Mouse (Mus musculus): ENCODE results near the gene Smoc2. TPM values are rescaled to one million over a fixed set of nuclear protein-coding genes. Genes with fewer than 3 reads are reported as not detected.

Smoc2 gene
- total and polyA plus RNA-seq, 3 experiments, result 36.5 to 55.4 (median 54.9) TPM

DNA sequence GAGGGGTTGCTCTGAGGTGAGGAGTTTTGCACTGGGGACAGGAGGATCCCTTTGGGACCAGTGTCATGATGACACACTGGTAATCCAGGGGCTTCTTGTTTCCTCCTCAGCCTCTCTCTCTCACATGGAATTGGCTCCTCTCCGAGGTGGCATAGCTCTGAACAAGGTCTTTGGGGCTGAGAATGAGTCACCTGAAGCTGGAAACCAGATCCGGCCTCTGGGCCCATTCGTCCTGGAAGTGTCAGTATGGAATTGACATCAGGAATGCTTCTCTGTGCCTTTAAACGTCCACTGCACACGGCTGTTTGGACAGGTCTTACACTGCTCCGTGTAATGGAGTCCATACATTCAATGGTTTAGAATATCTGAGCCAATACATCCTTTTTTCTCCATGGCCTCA, 42.2 kb upstream of the Smoc2 start:
- intact Hi-C loops (cut with DNase I), result no loop called here
- WGBS, result 67% methylated on average over 6 of the region's 6 CpGs
- H3K27ac ChIP-seq, result no peak overlapping the region
- no peaks in the 10 kb centered on the region for H3K27me3 ChIP-seq (ENCODE audit: control insufficient read depth, insufficient read depth, low read length)
- H3K36me3 ChIP-seq (ENCODE audit: control insufficient read depth, insufficient read depth, low read length), result no peaks in the 10 kb centered on the region
- H3K4me3 ChIP-seq, result no peak overlapping the region
- TF ChIP-seq POLR2A (IDR thresholded peaks at IDR 0.05; ENCODE audit: insufficient read depth, low read depth, low read length), result no peak
- TF ChIP-seq EP300 (IDR thresholded peaks at IDR 0.05; ENCODE audit: insufficient read depth, low read depth, low read length), result no peak
- TF ChIP-seq CTCF (IDR thresholded peaks at IDR 0.05), result no peak
- no peaks in the 10 kb centered on the region for H3K79me2 ChIP-seq (replicated peaks; ENCODE audit: control insufficient read depth, insufficient read depth, low read length)
- no peak for DNase-seq
- H3K9ac ChIP-seq (ENCODE audit: low read depth, low read length), result no peak overlapping the region
- H3K4me1 ChIP-seq (ENCODE audit: control insufficient read depth, insufficient read depth, low read length), result 0 out of 2 replicates have a peak, but pooled peaks cover 1% of the 10 kb centered on the region

- WGBS, result 73% methylated on average over 10 of the region's 10 CpGs
- H3K9ac ChIP-seq (ENCODE audit: low read depth, low read length), result no peak overlapping the region
- no peaks in the 10 kb centered on the region for H3K36me3 ChIP-seq (ENCODE audit: control insufficient read depth, insufficient read depth, low read length)
- no peak for DNase-seq
- peaks cover 5% of the 10 kb centered on the region for H3K4me1 ChIP-seq (ENCODE audit: control insufficient read depth, insufficient read depth, low read length)
- no peaks in the 10 kb centered on the region for H3K79me2 ChIP-seq (replicated peaks; ENCODE audit: control insufficient read depth, insufficient read depth, low read length)
- intact Hi-C loops (cut with DNase I), result no loop called here
- H3K4me3 ChIP-seq, result no peak overlapping the region
- H3K27ac ChIP-seq, result no peak overlapping the region
- H3K27me3 ChIP-seq (ENCODE audit: control insufficient read depth, insufficient read depth, low read length), result no peaks in the 10 kb centered on the region
- TF ChIP-seq CTCF (IDR thresholded peaks at IDR 0.05) (no peak), EP300 (IDR thresholded peaks at IDR 0.05; ENCODE audit: insufficient read depth, low read depth, low read length) (no peak), POLR2A (IDR thresholded peaks at IDR 0.05; ENCODE audit: insufficient read depth, low read depth, low read length) (no peak)
Measured at GRCm38 (mm10) chr17:14239960-14240359, 39.3 kb upstream of the Smoc2 start.

- TF ChIP-seq CTCF (IDR thresholded peaks at IDR 0.05) (no peak), POLR2A (IDR thresholded peaks at IDR 0.05; ENCODE audit: insufficient read depth, low read depth, low read length) (no peak), EP300 (IDR thresholded peaks at IDR 0.05; ENCODE audit: insufficient read depth, low read depth, low read length) (no peak)
- intact Hi-C loops (cut with DNase I), result no loop called here
- no peak overlapping the region for H3K4me3 ChIP-seq
Measured at GRCm38 (mm10) chr17:14242634-14243033, 36.7 kb upstream of the Smoc2 start.

GRCm38 (mm10) chr17:14244195-14244965, 34.9 kb upstream of the Smoc2 start:
- Histone ChIP-seq H3K27ac (no peak overlapping the region; the same call in 1 of the 2 replicates), H3K4me3 (no peak overlapping the region), H3K36me3 (ENCODE audit: control insufficient read depth, insufficient read depth, low read length) (no peaks in the 10 kb centered on the region), H3K27me3 (ENCODE audit: control insufficient read depth, insufficient read depth, low read length) (no peaks in the 10 kb centered on the region), H3K79me2 (replicated peaks; ENCODE audit: control insufficient read depth, insufficient read depth, low read length) (no peaks in the 10 kb centered on the region), H3K9ac (ENCODE audit: low read depth, low read length) (no peak overlapping the region), H3K4me1 (ENCODE audit: control insufficient read depth, insufficient read depth, low read length) (peaks cover 5% of the 10 kb centered on the region)
- DNase-seq, result peak; percentile 64 to 78
- TF ChIP-seq POLR2A (IDR thresholded peaks at IDR 0.05; ENCODE audit: insufficient read depth, low read depth, low read length) (no peak), EP300 (IDR thresholded peaks at IDR 0.05; ENCODE audit: insufficient read depth, low read depth, low read length) (peak; percentile 78; the same call in 1 of the 2 replicates), CTCF (IDR thresholded peaks at IDR 0.05) (no peak)
- intact Hi-C loops (cut with DNase I), result no loop called here
- 43% methylated on average over 11 of the region's 11 CpGs for WGBS

More at GRCm38 (mm10) chr17:14242634-14243033, 36.7 kb upstream of the Smoc2 start:
- no peaks in the 10 kb centered on the region for H3K27me3 ChIP-seq (ENCODE audit: control insufficient read depth, insufficient read depth, low read length)
- H3K27ac ChIP-seq, result no peak overlapping the region
- H3K4me1 ChIP-seq (ENCODE audit: control insufficient read depth, insufficient read depth, low read length), result peaks cover 5% of the 10 kb centered on the region
- H3K79me2 ChIP-seq (replicated peaks; ENCODE audit: control insufficient read depth, insufficient read depth, low read length), result no peaks in the 10 kb centered on the region
- H3K36me3 ChIP-seq (ENCODE audit: control insufficient read depth, insufficient read depth, low read length), result no peaks in the 10 kb centered on the region
- 84% methylated on average over 8 of the region's 8 CpGs for WGBS
- H3K9ac ChIP-seq (ENCODE audit: low read depth, low read length), result no peak overlapping the region
- DNase-seq, result no peak

DNA sequence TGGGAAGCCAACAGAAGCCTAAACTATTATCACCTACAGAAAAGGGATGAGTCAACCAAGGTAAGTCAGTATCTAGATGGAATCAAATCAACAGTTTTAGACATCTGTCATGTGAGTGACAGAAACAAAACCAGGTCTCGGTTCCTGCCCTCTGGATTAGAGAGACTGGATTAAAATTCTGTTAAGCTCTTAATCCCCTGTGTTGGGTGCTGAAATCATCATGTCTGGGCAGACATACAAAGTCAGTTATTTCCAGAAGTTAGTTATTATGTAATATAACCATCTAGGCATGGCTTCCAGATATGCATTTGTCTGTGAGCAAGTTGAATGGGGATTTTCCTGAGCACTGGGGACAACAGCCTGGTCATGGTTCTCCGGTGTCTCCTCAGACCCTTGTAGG, 33.0 kb upstream of the Smoc2 start:
- no peak overlapping the region for H3K4me3 ChIP-seq
- 90% methylated on average over 2 of the region's 2 CpGs for WGBS
- no peak for DNase-seq
- no peaks in the 10 kb centered on the region for H3K79me2 ChIP-seq (replicated peaks; ENCODE audit: control insufficient read depth, insufficient read depth, low read length)
- no peaks in the 10 kb centered on the region for H3K27me3 ChIP-seq (ENCODE audit: control insufficient read depth, insufficient read depth, low read length)
- TF ChIP-seq EP300 (IDR thresholded peaks at IDR 0.05; ENCODE audit: insufficient read depth, low read depth, low read length), result no peak
- no peak for TF ChIP-seq CTCF (IDR thresholded peaks at IDR 0.05)
- no peak for TF ChIP-seq POLR2A (IDR thresholded peaks at IDR 0.05; ENCODE audit: insufficient read depth, low read depth, low read length)
- no peak overlapping the region for H3K27ac ChIP-seq
- H3K9ac ChIP-seq (ENCODE audit: low read depth, low read length), result no peak overlapping the region
- peaks cover 5% of the 10 kb centered on the region for H3K4me1 ChIP-seq (ENCODE audit: control insufficient read depth, insufficient read depth, low read length)
- intact Hi-C loops (cut with DNase I), result no loop called here
- no peaks in the 10 kb centered on the region for H3K36me3 ChIP-seq (ENCODE audit: control insufficient read depth, insufficient read depth, low read length)

DNA sequence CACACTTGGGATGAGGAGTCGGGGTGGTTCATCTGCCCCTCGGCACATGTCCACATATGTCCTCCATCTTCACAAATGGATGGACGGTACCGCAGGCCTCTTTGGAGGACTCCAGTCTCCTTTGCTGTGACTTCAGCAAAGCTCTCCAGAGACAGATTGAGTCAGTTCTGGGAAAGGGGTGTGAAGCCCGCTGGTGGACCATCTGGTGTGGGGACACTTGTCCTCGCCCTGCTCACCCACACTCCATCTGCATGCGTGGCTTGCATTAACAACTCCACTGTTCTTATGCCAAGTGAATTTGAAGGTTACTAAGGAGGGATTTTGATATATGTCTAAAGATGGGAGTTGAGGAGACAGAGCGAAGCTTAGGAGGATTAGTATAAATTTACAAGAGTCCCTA, 31.4 kb upstream of the Smoc2 start:
- no peak for DNase-seq
- Histone ChIP-seq H3K4me3 (no peak overlapping the region), H3K79me2 (replicated peaks; ENCODE audit: control insufficient read depth, insufficient read depth, low read length) (no peaks in the 10 kb centered on the region), H3K9ac (ENCODE audit: low read depth, low read length) (no peak overlapping the region), H3K4me1 (ENCODE audit: control insufficient read depth, insufficient read depth, low read length) (peaks cover 5% of the 10 kb centered on the region), H3K27ac (no peak overlapping the region), H3K36me3 (ENCODE audit: control insufficient read depth, insufficient read depth, low read length) (no peaks in the 10 kb centered on the region), H3K27me3 (ENCODE audit: control insufficient read depth, insufficient read depth, low read length) (no peaks in the 10 kb centered on the region)
- intact Hi-C loops (cut with DNase I), result no loop called here
- no peak for TF ChIP-seq POLR2A (IDR thresholded peaks at IDR 0.05; ENCODE audit: insufficient read depth, low read depth, low read length)
- no peak for TF ChIP-seq EP300 (IDR thresholded peaks at IDR 0.05; ENCODE audit: insufficient read depth, low read depth, low read length)
- no peak for TF ChIP-seq CTCF (IDR thresholded peaks at IDR 0.05)
- WGBS, result 85% methylated on average over 8 of the region's 8 CpGs
